Mouse (Mus musculus) liver, embryonic 12.5 days (tissue): ENCODE results near the gene Tiam1. TPM values are rescaled to one million over a fixed set of nuclear protein-coding genes. Genes with fewer than 3 reads are reported as not detected.

Experiments
- polyA plus RNA-seq: library from polyadenylated mRNA; unstranded; fragments of >200 nt; fragmentation: Nextera tagmentation; extraction: Ambion mirVana; gene quantifications from 2 replicates; pipeline ENCODE4 v1.2.1, GENCODE M21; 2016

The Tiam1 gene
- polyA plus RNA-seq, 1 experiment from 2014 or later, result 9.7 TPM

Other genes starting within 250 kb of the Tiam1 start
- gene Sod1, start 77.0 kb upstream of the Tiam1 start, polyA plus RNA-seq, result 1,290 and 1,294 TPM in 2 replicates
- gene Scaf4, start 140.7 kb upstream of the Tiam1 start, polyA plus RNA-seq, result 21.7 and 21.9 TPM in 2 replicates
- 2.6 and 2.8 TPM in 2 replicates for gene Hunk, start 242.2 kb upstream of the Tiam1 start, polyA plus RNA-seq